Mouse (Mus musculus) embryonic fibroblast, embryonic 13.5 days (primary cell): ENCODE results near the gene Gm26602.

Experiments
- CTCF ChIP-seq: IDR thresholded peaks from 2 replicates; pipeline ENCODE4 v1.5.1; 2011; ENCODE audit warnings: mild to moderate bottlenecking, control low read depth, low read length, moderate library complexity, borderline replicate concordance; ENCODE audit not compliant: insufficient read depth
- POLR2A ChIP-seq: IDR thresholded peaks from 2 replicates; pipeline ENCODE4 v1.6.1; 2011; ENCODE audit warnings: low read depth, mild to moderate bottlenecking, control low read depth, low read length, moderate library complexity

DNA sequence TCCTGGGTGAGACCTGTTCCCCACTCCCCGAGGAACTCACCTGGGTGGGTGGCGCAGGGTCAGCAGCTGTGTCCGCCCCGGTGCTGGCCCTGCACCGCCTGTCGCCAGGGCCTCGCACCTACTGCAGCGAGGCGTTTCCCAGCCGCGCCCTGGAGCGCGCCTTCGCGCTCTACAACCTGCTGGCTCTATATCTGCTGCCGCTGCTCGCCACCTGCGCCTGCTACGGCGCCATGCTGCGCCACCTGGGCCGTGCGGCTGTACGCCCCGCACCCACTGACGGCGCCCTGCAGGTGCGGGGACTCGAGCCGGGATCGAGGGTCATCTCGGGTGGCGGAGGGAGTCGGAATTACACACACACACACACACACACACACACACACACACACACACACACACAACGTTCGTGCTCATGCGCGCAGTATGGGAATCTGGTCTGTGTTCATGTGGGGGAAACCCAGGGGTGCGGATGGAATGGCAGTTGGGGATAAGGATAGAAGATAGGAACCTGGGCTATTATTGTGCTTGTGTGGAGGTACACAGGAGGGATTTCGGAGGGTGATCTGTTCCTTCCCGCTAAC, 10.4 kb downstream of the Gm26602 start, which contains the start of gene R3hdm4:
- no peak for TF ChIP-seq POLR2A
- TF ChIP-seq CTCF: no peak
